Mouse (Mus musculus) right cerebral cortex, adult 2 months (tissue): Measurements from ENCODE around the gene Cadm1.

Source experiments
- DNase-seq, 2 experiments: peaks; one replicate each; pipeline ENCODE4 v3.0.0; 2021 to 2022; ENCODE audit warnings: low spot score in 2 of 2

Gene Cadm1

DNA sequence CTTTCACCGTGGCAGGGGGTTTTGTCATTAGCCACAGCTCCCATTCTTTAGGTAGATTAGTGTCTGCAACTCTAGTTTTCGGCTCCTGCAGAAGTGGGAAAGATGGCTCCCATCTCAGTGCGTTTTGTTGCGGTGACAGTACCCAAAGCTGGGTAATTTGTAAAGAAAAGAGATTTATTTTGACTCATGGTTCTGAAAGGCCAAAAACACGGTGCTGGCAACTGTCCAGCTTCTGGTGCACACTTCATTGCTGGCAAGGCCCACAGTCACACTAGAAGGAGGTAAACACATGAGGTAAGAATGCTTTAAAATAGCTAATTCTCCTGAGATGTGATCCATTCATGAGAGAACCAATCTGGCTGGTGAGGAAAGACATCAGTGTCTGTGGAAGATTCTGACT is 18.9 kb downstream of the Cadm1 start:
- no peak for DNase-seq

DNA sequence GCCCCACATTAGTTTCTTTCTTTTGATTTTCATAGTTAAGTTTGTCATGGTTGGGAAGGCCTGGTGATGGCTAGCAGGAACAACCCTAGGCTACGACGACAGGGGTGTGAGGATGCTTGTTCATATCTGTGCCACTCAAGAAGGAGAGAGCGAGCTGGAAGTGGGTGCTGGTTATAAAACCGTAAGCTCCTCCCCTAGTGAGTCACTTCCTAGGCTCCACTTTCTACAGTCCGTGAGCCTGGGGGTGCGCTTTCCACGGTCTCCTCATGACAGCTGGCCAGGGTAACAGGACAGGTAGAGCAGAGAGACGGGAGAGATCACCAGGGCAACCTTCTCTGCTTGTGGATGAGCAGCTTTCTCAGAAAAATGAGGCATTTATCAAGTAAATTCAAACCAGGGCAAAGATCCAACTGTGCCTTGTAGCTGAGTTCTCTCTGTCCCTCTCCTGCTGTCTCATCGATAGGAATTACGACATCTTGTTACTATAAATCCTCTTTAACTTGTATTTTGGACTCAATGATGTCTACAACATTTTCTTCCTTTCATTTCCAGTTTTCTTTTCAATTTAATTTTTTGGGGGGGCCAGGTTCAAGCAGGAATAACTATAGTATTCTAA is 23.1 kb downstream of the Cadm1 start:
- no peak for DNase-seq

DNA sequence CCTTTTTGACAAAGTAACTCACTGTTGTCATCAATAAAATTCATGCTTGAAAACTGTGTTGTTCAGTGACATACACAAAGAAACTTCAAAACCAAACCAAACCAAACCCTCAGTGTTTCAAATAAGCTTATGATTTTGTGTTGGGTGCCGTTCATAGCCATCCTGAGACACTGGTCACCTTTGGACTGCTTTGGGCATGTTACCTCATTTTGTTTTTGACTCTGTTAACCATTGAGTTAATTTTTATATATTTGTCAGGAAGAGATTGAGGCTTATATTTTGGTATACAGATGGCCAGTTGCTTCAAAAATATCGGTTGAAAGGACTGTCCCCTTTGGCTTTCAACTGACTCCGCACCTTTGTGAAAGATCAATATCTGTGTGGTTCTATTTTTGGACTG is 30.8 kb downstream of the Cadm1 start:
- no peak for DNase-seq

- DNase-seq = no peak
Measured at GRCm38 (mm10) chr9:47561596-47561995, 31.6 kb downstream of the Cadm1 start.

GRCm38 (mm10) chr9:47565088-47565487 is 35.1 kb downstream of the Cadm1 start:
- no peak for DNase-seq

DNA sequence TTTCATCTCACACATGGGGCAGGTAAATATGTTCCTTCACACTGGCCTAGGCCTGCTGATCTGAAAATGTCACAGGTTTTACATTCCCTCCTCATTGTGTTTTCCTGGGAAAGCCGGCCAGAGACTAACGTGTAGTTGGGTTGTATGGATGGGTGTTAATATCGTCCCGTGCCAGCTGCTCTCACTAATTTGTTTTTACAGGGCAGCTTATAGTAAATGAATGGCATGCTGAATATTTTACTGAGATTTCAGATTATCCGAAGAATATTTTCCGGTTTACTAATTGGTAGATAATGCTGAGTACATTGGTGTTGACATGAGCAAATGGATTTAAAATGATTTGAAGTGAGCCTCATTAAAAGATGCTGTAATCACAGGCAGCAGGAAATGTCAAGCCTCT is 37.9 kb downstream of the Cadm1 start:
- DNase-seq = no peak

DNA sequence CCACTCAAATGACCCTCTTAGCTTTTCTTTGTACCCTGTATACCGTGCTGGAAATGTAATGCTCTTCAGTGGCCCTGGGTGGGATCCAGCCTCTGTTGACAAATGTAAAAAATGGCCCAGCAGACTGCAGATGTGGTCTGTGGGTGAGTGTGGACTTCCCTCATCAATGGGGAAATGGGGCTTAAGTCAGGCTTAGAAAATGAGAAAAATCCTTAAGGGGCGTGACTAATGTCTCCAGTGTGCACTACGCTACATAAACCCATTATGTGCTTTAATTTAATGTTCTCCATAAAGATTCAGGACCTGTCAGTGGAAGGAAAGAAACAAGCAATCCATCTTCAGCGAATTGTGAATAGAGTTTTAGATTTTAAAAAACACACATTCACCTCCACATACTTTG is 40.2 kb downstream of the Cadm1 start:
- DNase-seq = no peak

DNA sequence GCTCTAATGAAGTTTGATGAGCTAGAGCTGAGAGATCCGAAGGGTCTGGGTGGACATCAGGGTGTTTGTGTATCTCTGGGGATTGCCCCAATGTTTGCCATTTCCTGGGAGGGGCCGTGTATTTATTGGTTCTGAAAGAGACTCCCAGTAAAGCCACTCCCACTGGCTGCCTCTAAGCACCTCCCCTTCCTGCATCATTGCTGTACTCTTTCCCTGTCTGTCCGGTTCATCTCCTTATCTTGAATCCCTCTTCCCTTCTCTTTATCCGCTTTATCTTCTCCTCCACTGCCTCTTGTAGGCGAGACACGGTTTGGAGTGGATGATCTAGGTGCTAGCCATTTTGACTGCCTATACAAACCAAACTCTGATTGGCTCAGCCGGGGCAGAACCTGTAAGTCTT is 41.5 kb downstream of the Cadm1 start:
- DNase-seq = no peak

GRCm38 (mm10) chr9:47572132-47572531 is 42.2 kb downstream of the Cadm1 start:
- no peak for DNase-seq

DNA sequence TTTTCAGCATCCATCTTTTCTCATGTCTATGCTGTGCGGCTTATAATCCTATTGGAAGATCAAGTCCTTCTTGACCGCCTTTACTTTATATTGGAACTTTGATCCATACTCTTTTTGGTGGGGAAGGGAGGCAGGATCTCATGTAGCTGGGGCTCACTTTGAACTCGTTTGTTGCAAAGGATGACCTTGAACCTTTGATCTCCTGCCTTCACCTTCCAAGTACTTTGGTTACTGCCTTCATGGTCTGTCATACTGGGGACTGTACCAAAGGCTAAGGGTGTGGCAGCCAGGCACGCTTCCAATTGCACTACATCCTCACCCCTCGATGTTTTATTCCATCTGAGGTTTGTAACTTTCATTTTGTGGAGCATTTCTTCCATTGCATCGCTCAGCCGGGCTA is 43.5 kb downstream of the Cadm1 start:
- DNase-seq = no peak

DNA sequence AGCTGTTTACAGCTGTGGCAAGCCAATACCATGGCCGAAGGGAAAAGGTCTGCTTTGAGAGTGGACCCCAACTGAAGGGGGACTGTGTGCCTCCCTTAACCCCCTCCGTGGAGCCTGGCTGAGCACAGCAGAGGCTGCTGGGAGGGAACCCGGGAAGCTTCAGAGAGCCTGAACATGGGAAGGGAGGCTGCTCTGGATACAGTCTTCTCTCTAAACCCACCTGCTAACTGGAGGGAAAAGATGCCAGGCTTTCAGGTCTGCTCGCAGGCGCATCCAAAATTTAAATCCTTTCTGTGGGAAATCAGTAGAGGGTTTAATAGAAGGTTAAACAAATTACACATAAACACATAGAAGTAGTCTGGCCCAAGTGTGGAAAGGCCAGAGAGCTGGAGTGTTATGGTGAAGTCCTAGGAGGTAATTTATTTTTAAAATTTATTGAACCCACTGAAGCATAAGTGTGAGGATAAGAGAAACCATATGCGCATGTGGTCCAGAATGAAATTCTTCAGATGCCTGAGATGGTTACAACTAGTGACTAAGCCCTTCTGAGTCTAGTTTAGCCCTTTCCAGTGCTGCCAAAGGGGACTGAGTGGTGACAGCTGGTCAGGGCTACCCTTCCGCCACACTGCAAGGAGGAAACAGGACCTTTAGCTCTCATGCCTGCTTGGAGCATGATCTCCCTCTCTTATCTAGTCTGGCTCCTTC is 44.9 kb downstream of the Cadm1 start:
- no peak for DNase-seq

DNA sequence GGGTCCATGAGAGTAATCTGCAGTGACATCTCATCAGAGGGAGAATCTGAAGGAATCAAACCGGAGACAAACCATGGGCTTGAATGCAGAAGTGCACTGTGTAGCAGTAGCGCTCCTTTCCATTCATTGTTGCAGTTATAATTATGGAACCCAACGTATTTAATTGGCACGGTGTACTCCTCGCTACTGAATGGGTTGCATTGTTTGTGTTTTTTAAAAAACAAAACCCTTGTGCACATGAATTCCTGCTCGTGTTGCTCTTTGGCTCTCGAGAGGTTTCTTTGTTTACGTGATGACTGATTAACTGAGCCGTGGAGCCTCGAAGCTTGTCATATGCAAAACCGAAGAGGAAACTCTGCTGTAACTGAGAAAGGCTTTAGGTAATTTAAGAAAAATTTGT is 45.8 kb downstream of the Cadm1 start:
- no peak for DNase-seq

GRCm38 (mm10) chr9:47579464-47579863 is 49.5 kb downstream of the Cadm1 start:
- DNase-seq = no peak

GRCm38 (mm10) chr9:47581576-47582365 is 51.8 kb downstream of the Cadm1 start:
- DNase-seq = no peak

DNA sequence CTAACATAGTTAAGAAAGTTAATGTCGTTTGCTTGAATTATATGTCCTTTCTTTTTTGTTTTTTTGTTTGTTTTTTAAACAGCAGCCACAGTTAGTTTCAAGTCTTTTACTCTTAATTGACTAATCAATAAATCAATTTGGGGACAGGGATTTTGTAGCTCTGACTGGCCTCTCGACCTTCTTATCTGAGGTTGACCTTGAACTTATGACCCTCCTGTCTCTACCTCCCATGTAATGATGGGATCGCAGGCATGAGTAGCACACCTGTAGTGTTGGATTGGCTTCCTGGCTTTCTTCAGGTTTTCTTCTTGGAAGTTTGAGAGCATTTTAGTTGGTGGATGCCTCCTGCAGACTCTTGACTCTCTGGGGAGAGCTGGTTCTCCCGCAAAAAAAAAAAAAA is 53.3 kb downstream of the Cadm1 start:
- no peak for DNase-seq

- DNase-seq = no peak
Measured at GRCm38 (mm10) chr9:47586176-47586575, 56.2 kb downstream of the Cadm1 start.

DNA sequence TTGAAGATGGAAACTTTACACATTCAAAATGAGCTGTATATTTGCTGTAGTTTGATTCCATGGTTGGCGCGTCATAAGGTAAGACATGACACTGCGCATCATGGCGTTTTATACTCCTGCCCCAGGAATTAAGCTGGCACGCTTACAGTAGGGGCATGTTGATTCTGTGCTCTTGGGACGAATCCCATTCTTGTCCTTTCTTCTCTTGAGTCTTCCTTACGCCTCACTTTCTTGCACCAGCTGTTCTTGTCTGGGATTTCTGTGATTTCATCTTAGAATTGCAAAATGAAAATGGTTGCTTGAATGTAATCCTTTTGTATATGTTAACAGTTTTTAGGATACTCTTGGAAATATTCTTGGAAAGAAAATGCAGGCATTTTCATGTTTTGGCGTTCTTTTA is 56.9 kb downstream of the Cadm1 start:
- no peak for DNase-seq

- peak in 1 of 2 experiments; percentile 41 for DNase-seq
Measured at GRCm38 (mm10) chr9:47587577-47588194, 57.7 kb downstream of the Cadm1 start.

- DNase-seq = no peak
Measured at GRCm38 (mm10) chr9:47589832-47590231, 59.9 kb downstream of the Cadm1 start.

- DNase-seq = no peak
Measured at GRCm38 (mm10) chr9:47601541-47601940, 71.6 kb downstream of the Cadm1 start.

GRCm38 (mm10) chr9:47603971-47604370 is 74.0 kb downstream of the Cadm1 start:
- DNase-seq = no peak

DNA sequence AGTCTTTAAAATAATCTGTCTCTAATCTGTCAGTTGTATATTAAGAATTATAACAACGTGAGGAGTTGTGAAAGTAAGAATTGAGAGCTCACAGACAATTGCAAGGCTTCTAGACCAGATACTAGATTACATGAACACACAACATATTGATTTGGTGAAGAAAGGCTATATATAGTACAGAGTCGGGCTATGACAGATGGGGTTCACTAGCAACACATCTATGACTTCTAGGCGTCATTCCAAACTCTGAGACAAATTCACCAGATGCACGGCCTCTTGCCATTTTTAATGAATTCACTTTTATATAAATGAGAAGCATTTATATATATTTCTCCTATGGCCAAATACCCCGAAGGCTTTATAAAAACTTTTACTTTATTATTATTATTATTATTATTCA is 75.7 kb downstream of the Cadm1 start:
- no peak for DNase-seq

DNA sequence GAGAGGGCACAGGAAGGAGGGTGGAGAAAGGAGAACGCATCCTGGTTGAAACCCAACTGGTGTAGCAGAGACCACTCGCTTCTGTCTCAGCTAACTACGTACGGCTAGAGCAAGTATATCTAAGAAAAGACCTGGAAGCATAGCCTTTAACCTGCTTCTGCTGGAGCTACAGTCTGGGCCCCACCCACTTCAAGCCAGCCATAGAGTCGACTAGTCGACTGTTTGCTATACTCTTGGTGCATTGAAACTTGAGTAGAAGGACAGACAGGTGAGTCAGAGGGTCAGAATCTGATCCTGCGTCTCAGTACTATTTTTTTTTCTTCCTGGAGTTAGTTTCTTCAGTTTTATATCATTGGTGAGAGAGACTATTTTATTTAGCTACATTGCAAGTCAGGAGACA is 78.5 kb downstream of the Cadm1 start:
- DNase-seq = no peak
